Mouse (Mus musculus): Measurements from ENCODE around the gene Larp4b. TPM values are rescaled to one million over a fixed set of nuclear protein-coding genes. Genes with fewer than 3 reads are reported as not detected.

Larp4b gene
- total and polyA plus RNA-seq, 3 experiments: 17.0 to 75.3 (median 67.4) TPM

DNA sequence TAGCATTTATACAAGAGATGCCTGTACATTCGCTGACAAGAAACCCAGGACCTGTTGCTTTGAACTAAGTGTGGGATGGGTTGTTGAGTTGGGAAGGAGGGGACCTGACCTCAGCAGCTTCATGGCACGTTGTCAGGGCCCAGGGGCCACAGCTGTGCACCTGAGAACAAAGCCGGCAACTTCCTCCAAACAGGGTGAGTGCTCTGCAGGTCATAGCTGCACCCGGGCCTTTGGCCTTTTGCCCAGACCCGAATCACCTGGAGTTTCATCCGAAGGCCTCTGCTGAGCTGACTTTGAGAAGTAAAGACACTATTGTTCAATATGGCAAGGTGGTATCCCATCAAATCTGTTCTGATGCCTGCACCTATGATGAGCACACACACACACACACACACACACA is 90.6 kb downstream of the Larp4b start:
- WGBS: 77% methylated on average over 6 of the region's 6 CpGs
- DNase-seq: no peak
- Histone ChIP-seq H3K27ac (no peak overlapping the region), H3K79me2 (replicated peaks; ENCODE audit: control insufficient read depth, insufficient read depth, low read length) (no peaks in the 10 kb centered on the region), H3K4me1 (ENCODE audit: control insufficient read depth, insufficient read depth, low read length) (no peaks in the 10 kb centered on the region; the same call in 1 of the 2 replicates), H3K4me3 (no peak overlapping the region), H3K9ac (ENCODE audit: low read depth, low read length) (no peak overlapping the region), H3K36me3 (ENCODE audit: control insufficient read depth, insufficient read depth, low read length) (no peaks in the 10 kb centered on the region), H3K27me3 (ENCODE audit: control insufficient read depth, insufficient read depth, low read length) (no peaks in the 10 kb centered on the region)
- intact Hi-C loops (cut with DNase I): loop anchor here (5.0 kb wide), 1 partner anchor 93 kb away; the partner anchor contains the start of gene Dip2c
- TF ChIP-seq POLR2A (IDR thresholded peaks at IDR 0.05; ENCODE audit: insufficient read depth, low read depth, low read length) (no peak), EP300 (IDR thresholded peaks at IDR 0.05; ENCODE audit: insufficient read depth, low read depth, low read length) (no peak), CTCF (IDR thresholded peaks at IDR 0.05) (no peak)

- no peaks in the 10 kb centered on the region; the same call in 1 of the 2 replicates for H3K4me1 ChIP-seq (ENCODE audit: control insufficient read depth, insufficient read depth, low read length)
- H3K79me2 ChIP-seq (replicated peaks; ENCODE audit: control insufficient read depth, insufficient read depth, low read length): no peaks in the 10 kb centered on the region
- no peak overlapping the region for H3K4me3 ChIP-seq
- no peaks in the 10 kb centered on the region for H3K36me3 ChIP-seq (ENCODE audit: control insufficient read depth, insufficient read depth, low read length)
- no peak overlapping the region for H3K27ac ChIP-seq
- 83% methylated on average over 6 of the region's 6 CpGs for WGBS
- DNase-seq: no peak
- intact Hi-C loops (cut with DNase I): loop anchor here (5.0 kb wide), 1 partner anchor 93 kb away; the partner anchor contains the start of gene Dip2c
- TF ChIP-seq POLR2A (IDR thresholded peaks at IDR 0.05; ENCODE audit: insufficient read depth, low read depth, low read length) (no peak), EP300 (IDR thresholded peaks at IDR 0.05; ENCODE audit: insufficient read depth, low read depth, low read length) (no peak), CTCF (IDR thresholded peaks at IDR 0.05) (no peak)
- no peak overlapping the region for H3K9ac ChIP-seq (ENCODE audit: low read depth, low read length)
- H3K27me3 ChIP-seq (ENCODE audit: control insufficient read depth, insufficient read depth, low read length): no peaks in the 10 kb centered on the region
These were observed 91.0 kb downstream of the Larp4b start for GRCm38 (mm10) chr13:9184716-9185115.

DNA sequence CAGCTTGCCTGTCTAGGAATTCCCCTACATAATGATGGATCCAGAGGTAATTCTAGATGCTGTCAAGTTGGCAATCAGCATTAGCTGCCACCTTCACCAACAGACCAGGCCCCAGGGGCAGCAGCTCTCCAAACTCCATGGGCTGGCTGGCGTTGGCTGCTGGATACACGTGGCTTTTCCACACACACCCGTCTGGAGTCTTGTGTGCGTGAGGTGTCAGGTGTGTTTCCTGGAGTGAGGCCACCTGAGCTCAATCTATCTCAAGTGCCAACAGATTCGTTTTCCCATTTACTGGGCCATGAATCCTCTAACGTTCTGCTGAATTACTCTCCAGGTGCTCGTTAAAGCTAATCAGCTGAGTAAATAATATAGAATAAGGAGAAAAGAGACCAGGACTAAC is 93.5 kb downstream of the Larp4b start:
- Histone ChIP-seq H3K27ac (no peak overlapping the region), H3K4me3 (no peak overlapping the region), H3K27me3 (ENCODE audit: control insufficient read depth, insufficient read depth, low read length) (no peaks in the 10 kb centered on the region), H3K4me1 (ENCODE audit: control insufficient read depth, insufficient read depth, low read length) (peaks cover 3% of the 10 kb centered on the region), H3K79me2 (replicated peaks; ENCODE audit: control insufficient read depth, insufficient read depth, low read length) (no peaks in the 10 kb centered on the region), H3K36me3 (ENCODE audit: control insufficient read depth, insufficient read depth, low read length) (no peaks in the 10 kb centered on the region), H3K9ac (ENCODE audit: low read depth, low read length) (no peak overlapping the region)
- intact Hi-C loops (cut with DNase I): no loop called here
- WGBS: 82% methylated on average over 7 of the region's 7 CpGs
- no peak for DNase-seq
- TF ChIP-seq EP300 (IDR thresholded peaks at IDR 0.05; ENCODE audit: insufficient read depth, low read depth, low read length) (no peak), POLR2A (IDR thresholded peaks at IDR 0.05; ENCODE audit: insufficient read depth, low read depth, low read length) (no peak), CTCF (IDR thresholded peaks at IDR 0.05) (no peak)

DNA sequence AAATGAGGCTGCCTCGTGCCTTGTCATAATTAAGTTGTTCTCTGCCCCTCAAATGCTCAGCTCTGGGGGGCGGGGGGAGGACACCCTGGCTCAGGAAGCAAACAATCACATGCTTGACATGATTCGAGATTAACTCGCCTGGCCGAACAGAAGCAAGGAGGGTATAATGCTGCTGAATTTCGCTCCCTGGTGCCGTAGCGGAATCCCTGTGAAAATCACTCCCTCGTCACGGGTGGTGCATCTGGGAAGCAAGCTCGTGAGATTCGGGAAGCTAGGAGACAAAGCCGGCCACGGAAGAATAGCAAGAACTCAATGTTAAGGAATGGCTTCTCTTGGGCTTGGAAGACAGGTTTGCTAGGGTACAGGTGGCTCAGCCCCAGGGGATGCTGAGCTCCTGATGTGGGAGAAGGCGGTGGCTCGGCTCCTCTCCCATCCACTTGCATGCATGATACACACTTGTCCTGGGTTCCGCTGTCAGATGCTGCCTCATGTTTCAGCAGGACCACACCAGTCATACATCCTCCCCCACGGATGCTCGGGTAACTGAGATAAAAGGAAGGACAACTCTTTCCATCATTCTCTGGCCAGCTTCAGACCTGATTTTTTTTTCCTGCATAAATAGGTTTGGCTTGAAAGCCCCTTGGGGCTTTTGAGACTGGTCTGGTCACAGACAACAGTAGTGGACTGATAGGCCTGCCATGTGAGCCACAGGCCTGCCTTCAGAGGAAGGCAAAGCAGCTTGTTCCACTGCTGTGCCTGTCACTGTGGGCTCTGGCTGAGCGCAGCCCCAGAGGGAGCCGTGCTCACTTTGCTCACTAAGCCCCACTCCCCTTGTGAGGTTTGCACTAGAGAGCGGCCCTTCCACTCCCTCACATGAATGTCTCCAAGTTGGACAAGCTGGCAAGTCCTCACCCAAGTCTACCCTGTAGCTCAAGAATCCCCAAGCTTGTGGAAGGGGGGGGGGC is 94.2 kb downstream of the Larp4b start:
- H3K36me3 ChIP-seq (ENCODE audit: control insufficient read depth, insufficient read depth, low read length): no peaks in the 10 kb centered on the region
- H3K9ac ChIP-seq (ENCODE audit: low read depth, low read length): no peak overlapping the region
- no peak for DNase-seq
- WGBS: 77% methylated on average over 22 of the region's 22 CpGs
- H3K27ac ChIP-seq: no peak overlapping the region
- no peaks in the 10 kb centered on the region for H3K79me2 ChIP-seq (replicated peaks; ENCODE audit: control insufficient read depth, insufficient read depth, low read length)
- intact Hi-C loops (cut with DNase I): no loop called here
- H3K4me3 ChIP-seq: no peak overlapping the region
- peaks cover 3% of the 10 kb centered on the region for H3K4me1 ChIP-seq (ENCODE audit: control insufficient read depth, insufficient read depth, low read length)
- TF ChIP-seq EP300 (IDR thresholded peaks at IDR 0.05; ENCODE audit: insufficient read depth, low read depth, low read length): no peak
- no peak for TF ChIP-seq POLR2A (IDR thresholded peaks at IDR 0.05; ENCODE audit: insufficient read depth, low read depth, low read length)
- TF ChIP-seq CTCF (IDR thresholded peaks at IDR 0.05): no peak
- H3K27me3 ChIP-seq (ENCODE audit: control insufficient read depth, insufficient read depth, low read length): no peaks in the 10 kb centered on the region

DNA sequence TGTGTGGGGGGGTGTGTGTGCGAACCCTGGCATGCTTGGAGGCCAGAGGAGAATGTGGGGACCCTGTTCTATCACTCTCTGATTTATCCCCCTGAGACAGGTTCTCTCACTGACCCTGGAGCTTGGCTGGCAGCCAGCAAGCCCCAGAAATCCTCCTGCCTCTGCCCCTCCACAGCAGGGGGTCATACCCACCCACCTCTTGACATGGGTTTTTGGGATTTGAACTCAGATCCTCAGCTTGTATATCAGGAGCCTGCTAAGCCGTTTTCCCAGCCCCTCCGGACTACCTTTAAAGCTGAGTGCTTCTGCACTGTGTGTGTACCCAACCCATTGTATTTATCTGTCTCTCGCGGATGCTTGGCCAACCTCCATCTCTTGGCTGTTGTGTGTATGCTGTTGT is 95.8 kb downstream of the Larp4b start:
- TF ChIP-seq CTCF (IDR thresholded peaks at IDR 0.05) (no peak), EP300 (IDR thresholded peaks at IDR 0.05; ENCODE audit: insufficient read depth, low read depth, low read length) (no peak), POLR2A (IDR thresholded peaks at IDR 0.05; ENCODE audit: insufficient read depth, low read depth, low read length) (no peak)
- no peaks in the 10 kb centered on the region for H3K36me3 ChIP-seq (ENCODE audit: control insufficient read depth, insufficient read depth, low read length)
- no peak for DNase-seq
- intact Hi-C loops (cut with DNase I): no loop called here
- H3K4me3 ChIP-seq: no peak overlapping the region
- H3K4me1 ChIP-seq (ENCODE audit: control insufficient read depth, insufficient read depth, low read length): peaks cover 3% of the 10 kb centered on the region
- no peak overlapping the region for H3K27ac ChIP-seq
- H3K79me2 ChIP-seq (replicated peaks; ENCODE audit: control insufficient read depth, insufficient read depth, low read length): no peaks in the 10 kb centered on the region
- no peaks in the 10 kb centered on the region for H3K27me3 ChIP-seq (ENCODE audit: control insufficient read depth, insufficient read depth, low read length)
- H3K9ac ChIP-seq (ENCODE audit: low read depth, low read length): no peak overlapping the region
- WGBS: 76% methylated on average over 5 of the region's 5 CpGs
